Mouse (Mus musculus) midbrain, embryonic 15.5 days (tissue): ENCODE measurements at regions not wholly inside any gene's neighbourhood (a gene's known extent, or its start where the extent isn't known, plus 50 kb on each side); places are given as distances from the start of the nearest gene placed in this dataset.

Experiments used
- ATAC-seq: fragments of 200-750 bp; cut with Nextera tagmentation; replicated peaks from 2 replicates; pipeline ENCODE4 v1.8.0; 2017; ENCODE audit warnings: moderate TSS enrichment
- H3K27ac ChIP-seq: fragments of 300-500 bp; sonication (generic); 2 replicates; pipeline ENCODE4 v1.5.1; 2015; ENCODE audit warnings: mild to moderate bottlenecking, inconsistent platforms
- H3K27me3 ChIP-seq: fragments of 300-500 bp; sonication (generic); replicated peaks from 2 replicates; pipeline ENCODE4 v1.6.1; 2015; ENCODE audit warnings: inconsistent platforms
- H3K36me3 ChIP-seq: fragments of 300-500 bp; sonication (generic); replicated peaks from 2 replicates; pipeline ENCODE4 v1.6.1; 2015; ENCODE audit warnings: inconsistent platforms
- H3K4me1 ChIP-seq: fragments of 300-500 bp; sonication (generic); 2 replicates; pipeline ENCODE4 v1.6.1; 2015; ENCODE audit warnings: inconsistent platforms
- H3K4me2 ChIP-seq: fragments of 300-500 bp; sonication (generic); 2 replicates; pipeline ENCODE4 v1.6.1; 2015; ENCODE audit warnings: inconsistent platforms, mild to moderate bottlenecking, moderate library complexity
- H3K4me3 ChIP-seq: fragments of 300-500 bp; sonication (generic); 2 replicates; pipeline ENCODE4 v1.5.1; 2015; ENCODE audit warnings: mild to moderate bottlenecking, inconsistent platforms
- H3K9ac ChIP-seq: fragments of 300-500 bp; sonication (generic); 2 replicates; pipeline ENCODE4 v1.6.1; 2015; ENCODE audit warnings: mild to moderate bottlenecking, inconsistent platforms
- H3K9me3 ChIP-seq: fragments of 300-500 bp; sonication (generic); 2 replicates; pipeline ENCODE4 v1.6.1; 2016; ENCODE audit warnings: inconsistent platforms
- WGBS: fragments of 180-500 bp; shearing (Covaris S2); methylation state at CpG from one replicate; pipeline ENCODE4 v1.1.7; 2015; ENCODE audit warnings: mixed read lengths; 5-methylcytosine and 5-hydroxymethylcytosine counted together

- no peak overlapping the region for H3K4me2 ChIP-seq
- 75% methylated on average over 9 of the region's 9 CpGs for WGBS
These were observed 277.2 kb upstream of the Tshz3 start for GRCm38 (mm10) chr7:36420741-36421140.

GRCm38 (mm10) chr7:36449181-36449915, 248.6 kb upstream of the Tshz3 start:
- no peaks in the 10 kb centered on the region for H3K36me3 ChIP-seq
- no peaks in the 10 kb centered on the region for H3K4me1 ChIP-seq
- H3K27ac ChIP-seq = no peak overlapping the region
- no peak overlapping the region for H3K4me2 ChIP-seq
- no peaks in the 10 kb centered on the region for H3K9me3 ChIP-seq
- 71% methylated on average over 6 of the region's 6 CpGs for WGBS
- no peaks in the 10 kb centered on the region for H3K27me3 ChIP-seq
- H3K9ac ChIP-seq = no peak overlapping the region
- H3K4me3 ChIP-seq = no peak overlapping the region
- no peak for ATAC-seq

More at GRCm38 (mm10) chr7:36420741-36421140, 277.2 kb upstream of the Tshz3 start:
- no peak for ATAC-seq
- no peaks in the 10 kb centered on the region for H3K27me3 ChIP-seq
- no peaks in the 10 kb centered on the region for H3K36me3 ChIP-seq
- H3K27ac ChIP-seq = no peak overlapping the region
- no peaks in the 10 kb centered on the region for H3K9me3 ChIP-seq
- no peaks in the 10 kb centered on the region for H3K4me1 ChIP-seq
- H3K9ac ChIP-seq = no peak overlapping the region
- H3K4me3 ChIP-seq = no peak overlapping the region

- 94% methylated on average over 4 of the region's 4 CpGs for WGBS
These were observed 244.1 kb upstream of the Tshz3 start for GRCm38 (mm10) chr7:36453816-36454215.

GRCm38 (mm10) chr7:36456080-36456479, 241.8 kb upstream of the Tshz3 start:
- no peaks in the 10 kb centered on the region for H3K9me3 ChIP-seq
- H3K27me3 ChIP-seq = no peaks in the 10 kb centered on the region
- no peak overlapping the region for H3K9ac ChIP-seq
- no peak overlapping the region for H3K27ac ChIP-seq
- 77% methylated on average over 6 of the region's 6 CpGs for WGBS
- H3K36me3 ChIP-seq = no peaks in the 10 kb centered on the region
- H3K4me2 ChIP-seq = no peak overlapping the region
- no peaks in the 10 kb centered on the region for H3K4me1 ChIP-seq
- no peak for ATAC-seq
- no peak overlapping the region for H3K4me3 ChIP-seq

More at GRCm38 (mm10) chr7:36453816-36454215, 244.1 kb upstream of the Tshz3 start:
- Histone ChIP-seq H3K9ac (no peak overlapping the region), H3K9me3 (no peaks in the 10 kb centered on the region), H3K4me1 (no peaks in the 10 kb centered on the region), H3K27ac (no peak overlapping the region), H3K4me2 (no peak overlapping the region), H3K27me3 (no peaks in the 10 kb centered on the region), H3K36me3 (no peaks in the 10 kb centered on the region), H3K4me3 (no peak overlapping the region)
- no peak for ATAC-seq

GRCm38 (mm10) chr7:36462422-36462833, 235.5 kb upstream of the Tshz3 start:
- Histone ChIP-seq H3K36me3 (no peaks in the 10 kb centered on the region), H3K4me1 (no peaks in the 10 kb centered on the region), H3K4me2 (no peak overlapping the region), H3K4me3 (no peak overlapping the region), H3K27ac (no peak overlapping the region), H3K9ac (no peak overlapping the region), H3K9me3 (no peaks in the 10 kb centered on the region), H3K27me3 (no peaks in the 10 kb centered on the region)
- no peak for ATAC-seq
- 76% methylated on average over 5 of the region's 5 CpGs for WGBS

GRCm38 (mm10) chr7:36469386-36469785, 228.5 kb upstream of the Tshz3 start:
- Histone ChIP-seq H3K4me1 (no peaks in the 10 kb centered on the region), H3K9me3 (no peaks in the 10 kb centered on the region), H3K4me3 (no peak overlapping the region), H3K27ac (no peak overlapping the region), H3K27me3 (no peaks in the 10 kb centered on the region), H3K9ac (no peak overlapping the region), H3K36me3 (no peaks in the 10 kb centered on the region), H3K4me2 (no peak overlapping the region)
- ATAC-seq = no peak

GRCm38 (mm10) chr7:36473532-36473931, 224.4 kb upstream of the Tshz3 start:
- H3K4me2 ChIP-seq = no peak overlapping the region
- no peaks in the 10 kb centered on the region for H3K9me3 ChIP-seq
- WGBS = 76% methylated on average over 2 of the region's 2 CpGs
- H3K36me3 ChIP-seq = no peaks in the 10 kb centered on the region
- ATAC-seq = no peak
- no peak overlapping the region for H3K9ac ChIP-seq
- no peak overlapping the region for H3K27ac ChIP-seq
- H3K4me3 ChIP-seq = no peak overlapping the region
- peaks cover 5% of the 10 kb centered on the region for H3K4me1 ChIP-seq
- no peaks in the 10 kb centered on the region for H3K27me3 ChIP-seq

GRCm38 (mm10) chr7:36476434-36476833, 221.5 kb upstream of the Tshz3 start:
- no peaks in the 10 kb centered on the region for H3K9me3 ChIP-seq
- H3K4me3 ChIP-seq = no peak overlapping the region
- WGBS = 73% methylated on average over 4 of the region's 4 CpGs
- H3K4me2 ChIP-seq = peak overlapping the region; percentile 24; the same call in 1 of the 2 replicates
- ATAC-seq = no peak; the same call in 1 of the 2 replicates
- H3K27me3 ChIP-seq = no peaks in the 10 kb centered on the region
- no peak overlapping the region for H3K9ac ChIP-seq
- peaks cover 5% of the 10 kb centered on the region for H3K4me1 ChIP-seq
- H3K27ac ChIP-seq = peak overlapping the region; percentile 36; the same call in 1 of the 2 replicates
- no peaks in the 10 kb centered on the region for H3K36me3 ChIP-seq

GRCm38 (mm10) chr7:36476851-36477644, 220.9 kb upstream of the Tshz3 start:
- Histone ChIP-seq H3K36me3 (no peaks in the 10 kb centered on the region), H3K4me2 (peak overlapping the region; percentile 24; the same call in 1 of the 2 replicates), H3K9me3 (no peaks in the 10 kb centered on the region), H3K27ac (peak overlapping the region; percentile 51; the same call in 1 of the 2 replicates), H3K27me3 (no peaks in the 10 kb centered on the region), H3K4me1 (peaks cover 5% of the 10 kb centered on the region), H3K9ac (no peak overlapping the region), H3K4me3 (no peak overlapping the region)
- 57% methylated on average over 22 of the region's 22 CpGs for WGBS
- ATAC-seq = no peak; the same call in 1 of the 2 replicates

GRCm38 (mm10) chr7:36488155-36488554, 209.8 kb upstream of the Tshz3 start:
- no peak overlapping the region for H3K27ac ChIP-seq
- no peaks in the 10 kb centered on the region for H3K4me1 ChIP-seq
- 87% methylated on average over 9 of the region's 9 CpGs for WGBS
- no peaks in the 10 kb centered on the region for H3K36me3 ChIP-seq
- H3K9ac ChIP-seq = no peak overlapping the region
- H3K9me3 ChIP-seq = no peaks in the 10 kb centered on the region
- no peak for ATAC-seq
- H3K27me3 ChIP-seq = no peaks in the 10 kb centered on the region
- H3K4me2 ChIP-seq = no peak overlapping the region
- H3K4me3 ChIP-seq = no peak overlapping the region

GRCm38 (mm10) chr7:36491173-36491581, 206.7 kb upstream of the Tshz3 start:
- Histone ChIP-seq H3K36me3 (no peaks in the 10 kb centered on the region), H3K27ac (no peak overlapping the region), H3K4me3 (no peak overlapping the region), H3K4me2 (no peak overlapping the region), H3K27me3 (no peaks in the 10 kb centered on the region), H3K4me1 (no peaks in the 10 kb centered on the region), H3K9me3 (no peaks in the 10 kb centered on the region), H3K9ac (no peak overlapping the region)
- ATAC-seq = no peak
- WGBS = 79% methylated on average over 10 of the region's 10 CpGs

GRCm38 (mm10) chr7:36504010-36504875, 193.7 kb upstream of the Tshz3 start:
- peak; percentile 86 for ATAC-seq
- Histone ChIP-seq H3K9ac (no peak overlapping the region), H3K4me2 (no peak overlapping the region), H3K4me3 (no peak overlapping the region), H3K27me3 (0 out of 2 replicates have a peak, but pooled peaks cover 2% of the 10 kb centered on the region), H3K27ac (peak overlapping the region; percentile 45; the same call in 1 of the 2 replicates), H3K4me1 (peaks cover 9% of the 10 kb centered on the region), H3K36me3 (no peaks in the 10 kb centered on the region), H3K9me3 (no peaks in the 10 kb centered on the region)
- 38% methylated on average over 15 of the region's 15 CpGs for WGBS
